Mouse (Mus musculus) ES-E14 (cell line): ENCODE results near the gene Kalrn. TPM values are rescaled to one million over a fixed set of nuclear protein-coding genes. Genes with fewer than 3 reads are reported as not detected.
A peak's percentile ranks its signal among the peaks of the same experiment; 100 is the strongest.

Experiments
- DNase-seq: peaks from one replicate; pipeline ENCODE4 v3.0.0-alpha.2; 2013; ENCODE audit warnings: low read depth, low spot score
- H3K27ac ChIP-seq: 2 replicates; pipeline ENCODE4 v1.5.1; 2012; ENCODE audit warnings: low read depth, mild to moderate bottlenecking, low read length, moderate library complexity, mixed read lengths; ENCODE audit not compliant: poor library complexity, insufficient read depth, severe bottlenecking
- H3K36me3 ChIP-seq: 2 replicates; pipeline ENCODE4 v1.6.1; 2012; ENCODE audit warnings: mild to moderate bottlenecking, low read length, moderate library complexity, mixed read lengths; ENCODE audit not compliant: control insufficient read depth, poor library complexity, insufficient read depth, severe bottlenecking
- H3K4me1 ChIP-seq, 2 experiments: fragments of 150-350 bp in 1 of 2; sonication (generic) in 1 of 2; 2 replicates each; pipeline ENCODE4 v1.6.1; 2012; ENCODE audit warnings: low read length in 2 of 2, mild to moderate bottlenecking in 1 of 2, mixed read lengths in 1 of 2; ENCODE audit not compliant: control insufficient read depth in 2 of 2, insufficient read depth in 2 of 2, poor library complexity in 1 of 2
- H3K4me3 ChIP-seq, 2 experiments: fragments of 150-350 bp in 1 of 2; sonication (generic) in 1 of 2; 2 replicates each; pipeline ENCODE4 v1.5.1; 2012; ENCODE audit warnings: low read length in 2 of 2, low read depth in 1 of 2, mild to moderate bottlenecking in 1 of 2, mixed read lengths in 1 of 2; ENCODE audit not compliant: insufficient read depth in 1 of 2, poor library complexity in 1 of 2, severe bottlenecking in 1 of 2
- H3K9ac ChIP-seq: 2 replicates; pipeline ENCODE4 v1.6.1; 2012; ENCODE audit warnings: low read depth, mild to moderate bottlenecking, low read length, mixed read lengths; ENCODE audit not compliant: poor library complexity, insufficient read depth, severe bottlenecking
- H3K9me3 ChIP-seq: fragments of 150-350 bp; sonication (generic); 2 replicates; pipeline ENCODE4 v1.6.1; 2012; ENCODE audit warnings: low read depth, mild to moderate bottlenecking, low read length; ENCODE audit not compliant: control insufficient read depth, insufficient read depth
- CHD2 ChIP-seq: IDR thresholded peaks from 2 replicates; pipeline ENCODE4 v1.6.1; 2014; ENCODE audit warnings: mild to moderate bottlenecking, low read depth, low read length, inconsistent platforms
- HCFC1 ChIP-seq: IDR thresholded peaks from 2 replicates; pipeline ENCODE4 v1.6.1; 2012; ENCODE audit warnings: low read length, inconsistent platforms, borderline replicate concordance; ENCODE audit not compliant: insufficient read depth
- MAFK ChIP-seq: IDR thresholded peaks from 2 replicates; pipeline ENCODE4 v1.6.1; 2014; ENCODE audit warnings: mild to moderate bottlenecking, low read depth, low read length, inconsistent platforms; ENCODE audit not compliant: insufficient read depth
- ZC3H11A ChIP-seq: IDR thresholded peaks from 2 replicates; pipeline ENCODE4 v1.6.1; 2012; ENCODE audit warnings: low read depth, mild to moderate bottlenecking, inconsistent platforms, low read length, borderline replicate concordance
- ZNF384 ChIP-seq: IDR thresholded peaks from 2 replicates; pipeline ENCODE4 v1.6.1; 2012; ENCODE audit warnings: low read depth, low read length, inconsistent platforms
- in situ Hi-C, 2 experiments: fragments of 600-800 bp; cut with MboI; formaldehyde crosslinking; loops; one replicate each; pipeline ENCODE4 v1.15.1; 2025; ENCODE audit warnings: low sequenced_read_pairs in 2 of 2, inconsistent platforms in 1 of 2; ENCODE audit not compliant: unreplicated experiment in 2 of 2
- total RNA-seq: library from RNA; depleted of rRNA; stranded (reverse); fragments of 300-350 nt; gene quantifications from 2 replicates; pipeline ENCODE4 v1.2.3, GENCODE M21; 2012

Kalrn gene
- total RNA-seq, 1 experiment = 15.7 TPM

GRCm38 (mm10) chr16:33989106-33989505 lies 584.2 kb downstream of the Kalrn start:
- no peak overlapping the region for H3K27ac ChIP-seq
- DNase-seq = no peak
- no peaks in the 10 kb centered on the region for H3K36me3 ChIP-seq
- H3K4me1 ChIP-seq = peaks cover 3 to 8% of the 10 kb centered on the region in 2 experiments; a peak in 2 of 4 replicates
- H3K4me3 ChIP-seq = no peak overlapping the region
- in situ Hi-C loops = no loop called here
- TF ChIP-seq ZC3H11A = no peak
- TF ChIP-seq MAFK = no peak
- TF ChIP-seq ZNF384 = no peak
- TF ChIP-seq HCFC1 = no peak
- TF ChIP-seq CHD2 = no peak
- H3K9ac ChIP-seq = no peak overlapping the region
- H3K9me3 ChIP-seq = no peaks in the 10 kb centered on the region

- H3K4me3 ChIP-seq = no peak overlapping the region
- no peaks in the 10 kb centered on the region for H3K36me3 ChIP-seq
- peaks cover 3 to 8% of the 10 kb centered on the region in 2 experiments; a peak in 2 of 4 replicates for H3K4me1 ChIP-seq
- in situ Hi-C loops = no loop called here
- DNase-seq = peak; percentile 62
- H3K9me3 ChIP-seq = no peaks in the 10 kb centered on the region
- H3K9ac ChIP-seq = no peak overlapping the region
- H3K27ac ChIP-seq = no peak overlapping the region
- TF ChIP-seq CHD2 = no peak
- no peak for TF ChIP-seq MAFK
- peak; percentile 71; the same call in 1 of the 2 replicates for TF ChIP-seq ZC3H11A
Observed at GRCm38 (mm10) chr16:33988358-33989012, 584.8 kb downstream of the Kalrn start.

DNA sequence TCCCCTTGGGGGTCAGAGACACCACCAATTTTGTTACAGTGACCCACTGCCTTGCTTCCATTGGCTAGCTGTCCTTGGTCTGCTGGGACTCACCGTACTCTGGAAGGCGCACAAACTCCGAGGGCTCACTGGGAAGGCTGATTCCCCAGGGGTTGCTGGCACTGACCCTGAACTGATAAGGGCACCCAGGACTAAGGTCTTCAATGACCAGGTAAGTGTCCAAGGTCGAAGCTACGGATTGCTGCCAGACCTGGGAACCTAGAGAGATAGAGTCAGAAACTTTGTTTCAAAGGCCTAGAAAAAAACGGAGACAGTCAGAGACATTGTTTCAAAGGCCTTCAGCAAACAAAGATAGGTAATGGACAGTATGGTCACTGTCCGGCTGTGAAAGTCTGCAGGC lies 586.3 kb downstream of the Kalrn start:
- in situ Hi-C loops = no loop called here
- DNase-seq = no peak
- Histone ChIP-seq H3K4me1 (peaks cover 3 to 8% of the 10 kb centered on the region in 2 experiments; a peak in 2 of 4 replicates), H3K4me3 (no peak overlapping the region), H3K36me3 (no peaks in the 10 kb centered on the region), H3K9me3 (no peaks in the 10 kb centered on the region), H3K27ac (no peak overlapping the region), H3K9ac (no peak overlapping the region)
- no peak for TF ChIP-seq MAFK
- no peak for TF ChIP-seq HCFC1

DNA sequence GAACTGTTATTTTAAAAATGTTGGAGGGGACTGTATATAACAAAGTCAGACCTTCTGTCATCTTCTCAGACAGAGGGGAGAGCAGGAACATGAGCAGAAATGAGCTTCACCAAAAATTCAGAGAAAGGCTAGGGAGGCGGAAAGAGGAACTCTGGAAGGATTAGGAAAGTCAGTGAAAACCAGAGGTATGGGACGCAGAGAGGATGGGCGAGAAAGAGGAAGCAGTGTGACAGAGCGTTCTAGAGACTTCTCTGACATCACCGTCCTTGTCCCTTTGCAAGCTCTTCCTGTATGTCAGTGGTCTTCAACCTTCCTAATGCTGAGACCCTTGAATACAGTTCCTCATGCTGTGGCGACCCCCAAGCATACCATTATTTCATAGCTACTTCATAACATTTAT lies 588.0 kb downstream of the Kalrn start:
- H3K9ac ChIP-seq = no peak overlapping the region
- no peak for TF ChIP-seq MAFK
- TF ChIP-seq HCFC1 = no peak
- no peak for TF ChIP-seq CHD2
- no peak for TF ChIP-seq ZC3H11A
- TF ChIP-seq ZNF384 = no peak
- in situ Hi-C loops = no loop called here
- H3K4me1 ChIP-seq = peaks cover 0 to 2% of the 10 kb centered on the region in 2 experiments; a peak in 2 of 4 replicates
- H3K4me3 ChIP-seq = no peak overlapping the region
- H3K36me3 ChIP-seq = no peaks in the 10 kb centered on the region
- no peak overlapping the region for H3K27ac ChIP-seq
- no peak for DNase-seq
- H3K9me3 ChIP-seq = no peaks in the 10 kb centered on the region

- Histone ChIP-seq H3K36me3 (no peaks in the 10 kb centered on the region), H3K4me1 (peaks cover 5 to 6% of the 10 kb centered on the region in 2 experiments), H3K27ac (no peak overlapping the region), H3K9ac (no peak overlapping the region), H3K4me3 (no peak overlapping the region), H3K9me3 (no peaks in the 10 kb centered on the region)
- no peak for DNase-seq
- no peak for TF ChIP-seq MAFK
- TF ChIP-seq HCFC1 = no peak
- no peak for TF ChIP-seq ZNF384
- TF ChIP-seq ZC3H11A = no peak
- TF ChIP-seq CHD2 = no peak
- in situ Hi-C loops = no loop called here
Observed at GRCm38 (mm10) chr16:33983712-33984111, 589.6 kb downstream of the Kalrn start.
